In the genomic region with DNA sequence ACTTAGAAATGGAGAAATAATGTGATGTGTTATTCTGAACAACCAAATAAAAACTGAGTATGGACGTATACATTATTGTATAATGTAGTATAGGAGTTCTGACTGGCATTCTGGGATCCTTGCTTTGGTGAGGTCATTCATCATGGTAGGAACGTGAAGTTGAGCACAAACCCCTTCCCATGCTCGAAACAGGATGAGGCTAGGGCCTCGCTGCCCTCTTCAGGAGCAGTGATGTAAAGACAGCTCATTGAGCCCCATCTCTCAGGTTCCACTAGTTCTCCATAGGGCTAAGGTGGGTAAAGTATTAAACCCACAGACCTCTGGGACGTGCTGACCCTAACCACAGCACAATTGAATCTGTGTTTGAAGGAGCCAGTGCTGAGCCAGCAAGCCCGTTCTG, we compare ENCODE assay signal across 9 mouse cellular contexts.
A peak's percentile ranks its signal among the peaks of the same experiment; 100 is the strongest.
DNase-seq lines count a peak whose midpoint lies in the region; ATAC-seq and TF ChIP-seq lines count a peak whose summit lies in the region.
"Had no signal": no experiment of that assay in that cellular context is flagged by ENCODE, and none has a peak within 500 bp of the region (broad histone marks: within the 10 kb centered on the region; RNA-seq: fewer than 3 reads in every experiment).

No protein-coding gene starts in this region.

- no peak overlapping the region for H3K27ac ChIP-seq in kidney, adult 2 months (ENCODE audit: insufficient read depth, low read depth, low read length)
- H3K27ac ChIP-seq in ES-E14 (ENCODE audit: insufficient read depth, low read depth, low read length, poor library complexity, severe bottlenecking), result no peak overlapping the region
- H3K27ac ChIP-seq in lung, embryonic 15.5 days, result no peak overlapping the region
- H3K27ac ChIP-seq in stomach, postnatal 0 days (replicated peaks), result no peak overlapping the region
- H3K27ac ChIP-seq: embryonic facial prominence, embryonic 13.5 days had no signal

- no peak for DNase-seq in kidney, adult 2 months
- no peak for DNase-seq in kidney, adult 18-20 months
- DNase-seq in ES-E14 (ENCODE audit: low read depth, low spot score), result peak; percentile 11
- DNase-seq in embryo, embryonic 10 days (ENCODE audit: low spot score), result peak; percentile 73
- no peak for DNase-seq in stomach, postnatal 0 days (ENCODE audit: low spot score)
- DNase-seq in urinary bladder, postnatal 36 days (ENCODE audit: low spot score in 2 of 2), result no peak

- no peak overlapping the region for H3K9ac ChIP-seq in ES-E14 (ENCODE audit: insufficient read depth, low read depth, low read length, poor library complexity, severe bottlenecking)
- H3K9ac ChIP-seq in lung, embryonic 15.5 days, result no peak overlapping the region
- no peak overlapping the region for H3K9ac ChIP-seq in stomach, postnatal 0 days (ENCODE audit: low read length)
- H3K9ac ChIP-seq: embryonic facial prominence, embryonic 13.5 days had no signal

- peak; percentile 61 for TF ChIP-seq CTCF in kidney, adult 2 months (conservative IDR thresholded peaks at IDR 0.05; ENCODE audit: insufficient read depth, insufficient read length, low read depth, low read length)
- peak; percentile 82 for TF ChIP-seq CTCF in stomach, postnatal 0 days (IDR thresholded peaks at IDR 0.05; ENCODE audit: low read depth)

- no peaks in the 10 kb centered on the region for H3K9me3 ChIP-seq in ES-E14 (ENCODE audit: control insufficient read depth, insufficient read depth, low read depth, low read length)
- H3K9me3 ChIP-seq in lung, embryonic 15.5 days, result no peaks in the 10 kb centered on the region
- H3K9me3 ChIP-seq in stomach, postnatal 0 days (ENCODE audit: control insufficient read depth, low read length), result no peaks in the 10 kb centered on the region
- H3K9me3 ChIP-seq: embryonic facial prominence, embryonic 13.5 days had no signal

- no peaks in the 10 kb centered on the region for H3K36me3 ChIP-seq in kidney, adult 2 months (ENCODE audit: control insufficient read depth, insufficient read depth, low read length)
- H3K36me3 ChIP-seq in ES-E14 (ENCODE audit: control insufficient read depth, insufficient read depth, low read length, poor library complexity, severe bottlenecking), result no peaks in the 10 kb centered on the region
- no peaks in the 10 kb centered on the region for H3K36me3 ChIP-seq in lung, embryonic 15.5 days
- no peaks in the 10 kb centered on the region for H3K36me3 ChIP-seq in stomach, postnatal 0 days (ENCODE audit: control insufficient read depth, insufficient read depth, low read length)
- H3K36me3 ChIP-seq: embryonic facial prominence, embryonic 13.5 days had no signal

- no peak for TF ChIP-seq EP300 in stomach, postnatal 0 days (optimal IDR thresholded peaks at IDR 0.05)

- H3K4me3 ChIP-seq in kidney, adult 2 months (ENCODE audit: insufficient read depth, low read depth, low read length), result no peak overlapping the region
- H3K4me3 ChIP-seq in ES-E14 (ENCODE audit: insufficient read depth in 1 of 2, low read depth in 1 of 2, low read length in 2 of 2, poor library complexity in 1 of 2, severe bottlenecking in 1 of 2), result no peak overlapping the region
- no peak overlapping the region for H3K4me3 ChIP-seq in lung, embryonic 15.5 days
- no peak overlapping the region for H3K4me3 ChIP-seq in stomach, postnatal 0 days (ENCODE audit: low read depth, low read length)
- H3K4me3 ChIP-seq: embryonic facial prominence, embryonic 13.5 days had no signal

- WGBS in kidney, adult 2 months, result 49% methylated on average over 6 of the region's 6 CpGs
- WGBS in lung, embryonic 15.5 days, result 52% methylated on average over 6 of the region's 6 CpGs
- 48% methylated on average over 6 of the region's 6 CpGs for WGBS in stomach, postnatal 0 days

- peak; percentile 27; the same call in 1 of the 2 replicates for ATAC-seq in lung, embryonic 15.5 days (ENCODE audit: borderline replicate concordance, extremely low read depth, low FRiP score, low TSS enrichment)
- no peak for ATAC-seq in stomach, postnatal 0 days (ENCODE audit: low FRiP score, low TSS enrichment)
- ATAC-seq in megakaryocyte-erythroid progenitor cell, adult 5-6 weeks (replicated peaks; ENCODE audit: low FRiP score, low TSS enrichment, poor library complexity, severe bottlenecking), result no peak

- no peak for TF ChIP-seq POLR2A in kidney, adult 2 months (IDR thresholded peaks at IDR 0.05; ENCODE audit: low read depth, low read length)

- in situ Hi-C loops in ES-E14 (cut with MboI; ENCODE audit: low sequenced_read_pairs in 2 of 2, unreplicated experiment in 2 of 2), result loop anchor here in 1 of 2 experiments (5.0 kb wide), 1 partner anchor 575 kb away; the partner anchor contains the start of gene Nme8

- H3K27me3 ChIP-seq in kidney, adult 2 months (replicated peaks; ENCODE audit: control insufficient read depth, insufficient read depth, low read length), result no peaks in the 10 kb centered on the region; the same call in 1 of the 2 replicates
- no peaks in the 10 kb centered on the region for H3K27me3 ChIP-seq in lung, embryonic 15.5 days
- H3K27me3 ChIP-seq in stomach, postnatal 0 days (ENCODE audit: control insufficient read depth, insufficient read depth, low read length), result no peaks in the 10 kb centered on the region
- H3K27me3 ChIP-seq: embryonic facial prominence, embryonic 13.5 days had no signal

- H3K4me1 ChIP-seq in kidney, adult 2 months (ENCODE audit: control insufficient read depth, insufficient read depth, low read length), result no peaks in the 10 kb centered on the region
- H3K4me1 ChIP-seq in ES-E14 (ENCODE audit: control insufficient read depth in 2 of 2, insufficient read depth in 2 of 2, low read length in 2 of 2, poor library complexity in 1 of 2), result no peaks in the 10 kb centered on the region
- no peaks in the 10 kb centered on the region; the same call in 1 of the 2 replicates for H3K4me1 ChIP-seq in lung, embryonic 15.5 days
- H3K4me1 ChIP-seq in stomach, postnatal 0 days (replicated peaks; ENCODE audit: control insufficient read depth, insufficient read depth), result no peaks in the 10 kb centered on the region
- H3K4me1 ChIP-seq: embryonic facial prominence, embryonic 13.5 days had no signal

- no peak overlapping the region for H3K4me2 ChIP-seq in lung, embryonic 15.5 days
- H3K4me2 ChIP-seq in stomach, postnatal 0 days (replicated peaks; ENCODE audit: low read depth), result no peak overlapping the region
- H3K4me2 ChIP-seq: embryonic facial prominence, embryonic 13.5 days had no signal

TF ChIP-seq in ES-E14, 5 proteins besides CTCF, POLR2A, EP300 and RAD21:
- TF ChIP-seq MAFK (IDR thresholded peaks at IDR 0.05; ENCODE audit: insufficient read depth, low read depth, low read length), result no peak

Comparison
In these comparisons a context has a peak if more than half of its experiments do, and no peak if none do; other contexts are left out.
1. DNase-seq: peak in ES-E14 (single experiment) and embryo, embryonic 10 days (single experiment); none in kidney, adult 2 months (single experiment), kidney, adult 18-20 months (single experiment), stomach, postnatal 0 days (single experiment) and urinary bladder, postnatal 36 days (0 of 2).